Mouse (Mus musculus): ENCODE results near the gene Oaz1.

DNA sequence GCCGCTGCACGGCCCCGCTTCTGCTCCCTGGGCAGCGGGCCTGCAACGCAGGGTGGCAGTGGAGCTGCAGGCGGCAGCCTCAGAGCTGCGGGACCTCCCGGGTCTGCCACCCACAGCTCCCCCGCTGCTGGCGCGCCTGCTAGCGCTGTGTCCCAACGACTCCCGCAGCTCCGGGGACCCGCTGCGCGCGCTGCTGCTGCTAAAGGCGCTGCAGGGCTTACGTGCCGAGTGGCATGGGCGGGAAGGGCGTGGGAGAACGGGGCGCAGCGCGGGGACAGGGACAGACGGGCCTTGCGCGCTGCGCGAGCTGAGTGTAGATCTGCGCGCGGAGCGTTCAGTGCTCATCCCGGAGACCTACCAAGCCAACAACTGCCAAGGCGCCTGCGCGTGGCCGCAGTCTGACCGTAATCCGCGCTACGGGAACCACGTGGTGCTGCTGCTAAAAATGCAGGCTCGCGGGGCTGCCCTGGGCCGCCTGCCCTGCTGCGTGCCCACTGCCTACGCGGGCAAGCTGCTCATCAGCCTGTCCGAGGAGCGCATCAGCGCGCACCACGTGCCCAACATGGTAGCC lies 19.3 kb upstream of the Oaz1 start:
- TF ChIP-seq MYOG (IDR thresholded peaks at IDR 0.05; ENCODE audit: control insufficient read depth in 1 of 3, insufficient read depth in 1 of 3, insufficient read length in 2 of 3, low read depth in 2 of 3) (no peak), POLR2A (IDR thresholded peaks at IDR 0.05; ENCODE audit: insufficient read length, low read depth) (peak; percentile 45), MAX (IDR thresholded peaks at IDR 0.05; ENCODE audit: low read depth) (no peak), USF1 (IDR thresholded peaks at IDR 0.05; ENCODE audit: low read depth) (no peak)

Measured in myocyte (in vitro differentiated cells).